Mouse (Mus musculus) midbrain, postnatal 0 days (tissue): ENCODE measurements around the gene Serpina3b. TPM values are rescaled to one million over a fixed set of nuclear protein-coding genes. Genes with fewer than 3 reads are reported as not detected.

Source experiments
- ATAC-seq: fragments of 200-750 bp; cut with Nextera tagmentation; 2 replicates; pipeline ENCODE4 v1.8.0; 2017; ENCODE audit warnings: moderate number of reproducible peaks, mild to moderate bottlenecking, moderate TSS enrichment, moderate library complexity; ENCODE audit not compliant: low FRiP score
- DNase-seq: peaks from one replicate; pipeline ENCODE4 v3.0.0-alpha.2; 2015; ENCODE audit warnings: low spot score
- H3K27ac ChIP-seq: fragments of 300-500 bp; sonication (generic); 2 replicates; pipeline ENCODE4 v1.5.1; 2014; ENCODE audit warnings: low read depth, mild to moderate bottlenecking, low read length, mixed read lengths
- H3K27me3 ChIP-seq: fragments of 300-500 bp; sonication (generic); 2 replicates; pipeline ENCODE4 v1.6.1; 2014; ENCODE audit warnings: low read length, control low read depth, mixed read lengths; ENCODE audit not compliant: insufficient read depth
- H3K36me3 ChIP-seq: fragments of 300-500 bp; sonication (generic); 2 replicates; pipeline ENCODE4 v1.6.1; 2014; ENCODE audit warnings: low read length, control low read depth, mixed read lengths; ENCODE audit not compliant: insufficient read depth
- H3K4me1 ChIP-seq: fragments of 300-500 bp; sonication (generic); 2 replicates; pipeline ENCODE4 v1.6.1; 2014; ENCODE audit warnings: mild to moderate bottlenecking, control low read depth, antibody characterized with exemption, low read length, mixed read lengths; ENCODE audit not compliant: insufficient read depth
- H3K4me2 ChIP-seq: fragments of 300-500 bp; sonication (generic); 2 replicates; pipeline ENCODE4 v1.6.1; 2014; ENCODE audit warnings: low read depth, mild to moderate bottlenecking, low read length, mixed read lengths; ENCODE audit not compliant: poor library complexity, severe bottlenecking
- H3K4me3 ChIP-seq: fragments of 300-500 bp; sonication (generic); 2 replicates; pipeline ENCODE4 v1.5.1; 2014; ENCODE audit warnings: low read depth, mild to moderate bottlenecking, low read length, moderate library complexity
- H3K9ac ChIP-seq: fragments of 300-500 bp; sonication (generic); replicated peaks from 2 replicates; pipeline ENCODE4 v1.6.1; 2014; ENCODE audit warnings: mild to moderate bottlenecking, low read length, moderate library complexity, mixed read lengths; ENCODE audit not compliant: poor library complexity, severe bottlenecking
- H3K9me3 ChIP-seq: fragments of 300-500 bp; sonication (generic); 2 replicates; pipeline ENCODE4 v1.6.1; 2016; ENCODE audit warnings: low read length, control low read depth
- CTCF ChIP-seq: IDR thresholded peaks from 2 replicates; pipeline ENCODE4 v1.5.1; 2016; ENCODE audit warnings: antibody characterized with exemption, mild to moderate bottlenecking
- WGBS: fragments of 180-500 bp; shearing (Covaris S2); extraction: QIAGEN DNeasy Blood & Tissue Kit; methylation state at CpG from one replicate; pipeline ENCODE4 v1.1.7; 2014; 5-methylcytosine and 5-hydroxymethylcytosine counted together
- polyA plus RNA-seq: library from polyadenylated mRNA; unstranded; fragments of >200 nt; fragmentation: Nextera tagmentation; extraction: Ambion mirVana; gene quantifications from 2 replicates; pipeline ENCODE4 v1.2.1, GENCODE M21; 2015
- total RNA-seq: library from RNA; depleted of rRNA; stranded (reverse); fragments of >200 nt; gene quantifications from 2 replicates; pipeline ENCODE4 v1.2.3, GENCODE M21; 2014; rRNA removed

The Serpina3b gene
- total RNA-seq (not detected in 2 replicates), polyA plus RNA-seq (not detected in 2 replicates)

- no peak for TF ChIP-seq CTCF
- no peak for ATAC-seq
- Histone ChIP-seq H3K4me3 (no peak within 1 kb of the TSS), H3K4me1 (no peaks in the 10 kb centered on the region), H3K27ac (no peak within 1 kb of the TSS), H3K9ac (no peak within 1 kb of the TSS), H3K27me3 (no peaks in the 10 kb centered on the region), H3K9me3 (no peaks in the 10 kb centered on the region), H3K36me3 (no peaks in the 10 kb centered on the region), H3K4me2 (no peak within 1 kb of the TSS)
- DNase-seq = no peak
- 89% methylated on average over 5 of the region's 5 CpGs for WGBS
Observed at GRCm38 (mm10) chr12:104127696-104128095, at the start of gene Serpina3b. Serpina3b (plus strand) TSS chr12:104127996.

GRCm38 (mm10) chr12:104090119-104090518 lies 37.7 kb upstream of the Serpina3b start:
- H3K27ac ChIP-seq = no peak overlapping the region
- no peaks in the 10 kb centered on the region for H3K4me1 ChIP-seq
- TF ChIP-seq CTCF = no peak
- DNase-seq (no peak), ATAC-seq (no peak)
- WGBS = 74% methylated on average over 2 of the region's 2 CpGs
- no peak overlapping the region for H3K9ac ChIP-seq
- H3K4me3 ChIP-seq = no peak overlapping the region
- no peaks in the 10 kb centered on the region for H3K9me3 ChIP-seq
- H3K27me3 ChIP-seq = no peaks in the 10 kb centered on the region
- H3K36me3 ChIP-seq = no peaks in the 10 kb centered on the region
- H3K4me2 ChIP-seq = no peak overlapping the region

- no peak for ATAC-seq
- WGBS = 87% methylated on average over 1 of the region's 1 CpGs
- no peak overlapping the region for H3K4me2 ChIP-seq
Observed at GRCm38 (mm10) chr12:104091303-104091702, 36.5 kb upstream of the Serpina3b start.

GRCm38 (mm10) chr12:104100768-104101167 lies 27.0 kb upstream of the Serpina3b start, which contains the start of gene Serpina5:
Serpina5 (plus strand) TSS chr12:104101113.
- ATAC-seq (no peak), DNase-seq (no peak)
- H3K9ac ChIP-seq = no peak within 1 kb of the TSS
- TF ChIP-seq CTCF = no peak
- WGBS = 88% methylated on average over 6 of the region's 6 CpGs
- H3K4me2 ChIP-seq = no peak within 1 kb of the TSS
- H3K27me3 ChIP-seq = no peaks in the 10 kb centered on the region
- H3K4me3 ChIP-seq = no peak within 1 kb of the TSS
- H3K9me3 ChIP-seq = no peaks in the 10 kb centered on the region
- no peaks in the 10 kb centered on the region for H3K36me3 ChIP-seq
- no peaks in the 10 kb centered on the region for H3K4me1 ChIP-seq
- H3K27ac ChIP-seq = no peak within 1 kb of the TSS

More at GRCm38 (mm10) chr12:104091303-104091702, 36.5 kb upstream of the Serpina3b start:
- TF ChIP-seq CTCF = no peak
- H3K4me1 ChIP-seq = no peaks in the 10 kb centered on the region
- H3K9me3 ChIP-seq = no peaks in the 10 kb centered on the region
- no peak for DNase-seq
- H3K36me3 ChIP-seq = no peaks in the 10 kb centered on the region
- no peak overlapping the region for H3K4me3 ChIP-seq
- no peak overlapping the region for H3K27ac ChIP-seq
- no peak overlapping the region for H3K9ac ChIP-seq
- H3K27me3 ChIP-seq = no peaks in the 10 kb centered on the region

GRCm38 (mm10) chr12:104105847-104106246 lies 21.9 kb upstream of the Serpina3b start:
- ATAC-seq (no peak), DNase-seq (no peak)
- no peak overlapping the region for H3K27ac ChIP-seq
- H3K27me3 ChIP-seq = no peaks in the 10 kb centered on the region
- H3K9me3 ChIP-seq = no peaks in the 10 kb centered on the region
- H3K36me3 ChIP-seq = no peaks in the 10 kb centered on the region
- H3K9ac ChIP-seq = no peak overlapping the region
- TF ChIP-seq CTCF = no peak
- H3K4me1 ChIP-seq = no peaks in the 10 kb centered on the region
- no peak overlapping the region for H3K4me2 ChIP-seq
- H3K4me3 ChIP-seq = no peak overlapping the region

- H3K9me3 ChIP-seq = no peaks in the 10 kb centered on the region
- no peak for TF ChIP-seq CTCF
- no peak overlapping the region for H3K4me2 ChIP-seq
- H3K4me3 ChIP-seq = no peak overlapping the region
- H3K27me3 ChIP-seq = no peaks in the 10 kb centered on the region
- ATAC-seq (no peak), DNase-seq (no peak)
- H3K36me3 ChIP-seq = no peaks in the 10 kb centered on the region
- no peaks in the 10 kb centered on the region for H3K4me1 ChIP-seq
- H3K27ac ChIP-seq = no peak overlapping the region
- H3K9ac ChIP-seq = no peak overlapping the region
Observed at GRCm38 (mm10) chr12:104106919-104107318, 20.9 kb upstream of the Serpina3b start.
